Mouse (Mus musculus): ENCODE data around the gene Prkar1b.

DNA sequence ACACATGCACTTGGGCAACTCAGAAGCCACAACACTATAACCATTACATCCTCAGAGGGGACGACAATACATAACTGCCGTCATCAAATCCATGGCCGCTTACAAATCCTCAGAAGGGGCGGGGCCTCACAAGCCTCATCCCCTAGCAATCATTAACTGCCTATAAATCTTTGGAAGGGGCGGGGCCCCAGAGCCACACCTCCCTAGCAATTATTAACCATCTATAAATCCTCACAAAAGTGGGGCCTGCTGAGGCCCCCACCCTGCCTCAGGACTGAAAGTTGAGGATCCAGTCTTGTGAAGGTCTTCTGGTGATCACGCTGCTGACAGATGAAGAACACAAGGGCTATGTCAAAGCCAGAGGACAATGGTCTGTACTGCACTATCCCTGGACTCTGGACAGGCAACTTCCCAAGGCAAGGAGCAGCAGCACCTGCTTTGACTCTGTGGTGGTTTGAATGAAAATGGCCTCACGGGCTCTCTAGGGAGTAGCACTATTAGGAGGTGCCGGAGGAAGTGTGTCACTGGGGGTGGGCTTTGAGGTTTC is 10.8 kb downstream of the Prkar1b start:
- TF ChIP-seq POLR2A (IDR thresholded peaks at IDR 0.05; ENCODE audit: low read depth, low read length), result no peak
- no peak for TF ChIP-seq CTCF (IDR thresholded peaks at IDR 0.05; ENCODE audit: extremely low read depth, insufficient read length, insufficient replicate concordance, low read depth, low read length)

Data from small intestine, adult 2 months (tissue).